Mouse (Mus musculus) midbrain, embryonic 12.5 days (tissue): ENCODE data around the gene Prkacb. TPM values are rescaled to one million over a fixed set of nuclear protein-coding genes. Genes with fewer than 3 reads are reported as not detected.

Experiments
- ATAC-seq: fragments of 200-750 bp; cut with Nextera tagmentation; 2 replicates; pipeline ENCODE4 v1.8.0; 2017; ENCODE audit warnings: low read depth, moderate TSS enrichment, moderate library complexity; ENCODE audit not compliant: low FRiP score
- H3K27ac ChIP-seq: fragments of 300-500 bp; sonication (generic); replicated peaks from 2 replicates; pipeline ENCODE4 v1.5.1; 2016; ENCODE audit warnings: mild to moderate bottlenecking
- H3K27me3 ChIP-seq: fragments of 300-500 bp; sonication (generic); 2 replicates; pipeline ENCODE4 v1.6.1; 2016; ENCODE audit warnings: mild to moderate bottlenecking
- H3K36me3 ChIP-seq: fragments of 300-500 bp; sonication (generic); 2 replicates; pipeline ENCODE4 v1.6.1; 2016
- H3K4me1 ChIP-seq: fragments of 300-500 bp; sonication (generic); 2 replicates; pipeline ENCODE4 v1.6.1; 2016
- H3K4me2 ChIP-seq: fragments of 300-500 bp; sonication (generic); replicated peaks from 2 replicates; pipeline ENCODE4 v1.6.1; 2016; ENCODE audit warnings: mild to moderate bottlenecking, moderate library complexity
- H3K4me3 ChIP-seq: fragments of 300-500 bp; sonication (generic); 2 replicates; pipeline ENCODE4 v1.5.1; 2016; ENCODE audit warnings: mild to moderate bottlenecking
- H3K9ac ChIP-seq: fragments of 300-500 bp; sonication (generic); replicated peaks from 2 replicates; pipeline ENCODE4 v1.6.1; 2016; ENCODE audit warnings: mild to moderate bottlenecking, moderate library complexity
- H3K9me3 ChIP-seq: fragments of 300-500 bp; sonication (generic); 2 replicates; pipeline ENCODE4 v1.6.1; 2016; ENCODE audit warnings: mild to moderate bottlenecking
- WGBS: fragments of 180-500 bp; shearing (Covaris S2); methylation state at CpG from one replicate; pipeline ENCODE4 v1.1.7; 2016; 5-methylcytosine and 5-hydroxymethylcytosine counted together
- polyA plus RNA-seq: library from polyadenylated mRNA; unstranded; fragments of >200 nt; fragmentation: Nextera tagmentation; extraction: Ambion mirVana; gene quantifications from 2 replicates; pipeline ENCODE4 v1.2.1, GENCODE M21; 2016

Gene Prkacb
- polyA plus RNA-seq, 1 experiment from 2014 or later, result 100 TPM

GRCm38 (mm10) chr3:146711084-146711483 is 101.7 kb downstream of the Prkacb start:
- 83% methylated on average over 7 of the region's 7 CpGs for WGBS

GRCm38 (mm10) chr3:146709086-146709485 is 103.7 kb downstream of the Prkacb start:
- H3K27me3 ChIP-seq, result no peaks in the 10 kb centered on the region
- no peak overlapping the region for H3K4me3 ChIP-seq
- H3K27ac ChIP-seq, result no peak overlapping the region
- H3K9ac ChIP-seq, result no peak overlapping the region
- H3K36me3 ChIP-seq, result no peaks in the 10 kb centered on the region
- no peaks in the 10 kb centered on the region for H3K4me1 ChIP-seq
- no peak for ATAC-seq
- WGBS, result 63% methylated on average over 1 of the region's 1 CpGs
- H3K4me2 ChIP-seq, result no peak overlapping the region
- no peaks in the 10 kb centered on the region for H3K9me3 ChIP-seq

More at GRCm38 (mm10) chr3:146711084-146711483, 101.7 kb downstream of the Prkacb start:
- Histone ChIP-seq H3K36me3 (no peaks in the 10 kb centered on the region), H3K4me1 (no peaks in the 10 kb centered on the region), H3K27me3 (no peaks in the 10 kb centered on the region), H3K4me3 (no peak overlapping the region), H3K27ac (no peak overlapping the region), H3K9ac (no peak overlapping the region), H3K9me3 (no peaks in the 10 kb centered on the region), H3K4me2 (no peak overlapping the region)
- ATAC-seq, result no peak

GRCm38 (mm10) chr3:146708381-146708780 is 104.4 kb downstream of the Prkacb start:
- ATAC-seq, result no peak
- Histone ChIP-seq H3K4me3 (no peak overlapping the region), H3K9ac (no peak overlapping the region), H3K4me1 (no peaks in the 10 kb centered on the region), H3K36me3 (no peaks in the 10 kb centered on the region), H3K27ac (no peak overlapping the region), H3K4me2 (no peak overlapping the region), H3K9me3 (no peaks in the 10 kb centered on the region), H3K27me3 (no peaks in the 10 kb centered on the region)
- WGBS, result 85% methylated on average over 3 of the region's 3 CpGs

- H3K36me3 ChIP-seq, result no peaks in the 10 kb centered on the region
- WGBS, result 90% methylated on average over 4 of the region's 4 CpGs
- no peaks in the 10 kb centered on the region for H3K4me1 ChIP-seq
Observed at GRCm38 (mm10) chr3:146704099-146704498, 108.7 kb downstream of the Prkacb start.

GRCm38 (mm10) chr3:146700051-146700450 is 112.7 kb downstream of the Prkacb start:
- Histone ChIP-seq H3K27ac (no peak overlapping the region), H3K27me3 (no peaks in the 10 kb centered on the region), H3K4me3 (no peak overlapping the region), H3K9me3 (no peaks in the 10 kb centered on the region), H3K36me3 (no peaks in the 10 kb centered on the region), H3K4me2 (no peak overlapping the region), H3K4me1 (no peaks in the 10 kb centered on the region), H3K9ac (no peak overlapping the region)
- 90% methylated on average over 11 of the region's 11 CpGs for WGBS
- ATAC-seq, result no peak

More at GRCm38 (mm10) chr3:146704099-146704498, 108.7 kb downstream of the Prkacb start:
- ATAC-seq, result no peak
- no peaks in the 10 kb centered on the region for H3K9me3 ChIP-seq
- H3K4me3 ChIP-seq, result no peak overlapping the region
- H3K4me2 ChIP-seq, result no peak overlapping the region
- no peak overlapping the region for H3K9ac ChIP-seq
- no peak overlapping the region for H3K27ac ChIP-seq
- H3K27me3 ChIP-seq, result no peaks in the 10 kb centered on the region

- Histone ChIP-seq H3K9ac (no peak overlapping the region), H3K4me2 (no peak overlapping the region), H3K4me1 (no peaks in the 10 kb centered on the region), H3K27ac (no peak overlapping the region), H3K4me3 (no peak overlapping the region), H3K27me3 (no peaks in the 10 kb centered on the region), H3K36me3 (no peaks in the 10 kb centered on the region), H3K9me3 (no peaks in the 10 kb centered on the region)
- ATAC-seq, result no peak
- 67% methylated on average over 11 of the region's 11 CpGs for WGBS
Observed at GRCm38 (mm10) chr3:146698982-146699381, 113.8 kb downstream of the Prkacb start.

- 83% methylated on average over 5 of the region's 5 CpGs for WGBS
Observed at GRCm38 (mm10) chr3:146692547-146692946, 120.2 kb downstream of the Prkacb start.

GRCm38 (mm10) chr3:146687121-146687725 is 125.6 kb downstream of the Prkacb start:
- H3K9ac ChIP-seq, result no peak overlapping the region
- H3K27ac ChIP-seq, result no peak overlapping the region
- H3K27me3 ChIP-seq, result peaks cover 24% of the 10 kb centered on the region
- no peak overlapping the region for H3K4me2 ChIP-seq
- no peaks in the 10 kb centered on the region for H3K9me3 ChIP-seq
- WGBS, result 80% methylated on average over 4 of the region's 4 CpGs
- no peak for ATAC-seq
- no peaks in the 10 kb centered on the region for H3K36me3 ChIP-seq
- H3K4me1 ChIP-seq, result peaks cover 5% of the 10 kb centered on the region; the same call in 1 of the 2 replicates
- H3K4me3 ChIP-seq, result no peak overlapping the region

More at GRCm38 (mm10) chr3:146692547-146692946, 120.2 kb downstream of the Prkacb start:
- Histone ChIP-seq H3K9ac (no peak overlapping the region), H3K27me3 (no peaks in the 10 kb centered on the region), H3K4me1 (no peaks in the 10 kb centered on the region), H3K9me3 (no peaks in the 10 kb centered on the region), H3K36me3 (no peaks in the 10 kb centered on the region), H3K4me3 (no peak overlapping the region), H3K27ac (no peak overlapping the region), H3K4me2 (no peak overlapping the region)
- ATAC-seq, result no peak

- H3K4me3 ChIP-seq, result no peak overlapping the region
- H3K36me3 ChIP-seq, result no peaks in the 10 kb centered on the region
- H3K9ac ChIP-seq, result no peak overlapping the region
- ATAC-seq, result no peak
- H3K27ac ChIP-seq, result no peak overlapping the region
- H3K9me3 ChIP-seq, result no peaks in the 10 kb centered on the region
- peaks cover 10% of the 10 kb centered on the region; the same call in 1 of the 2 replicates for H3K4me1 ChIP-seq
- H3K27me3 ChIP-seq, result peaks cover 24% of the 10 kb centered on the region
- H3K4me2 ChIP-seq, result no peak overlapping the region
- 88% methylated on average over 8 of the region's 8 CpGs for WGBS
Observed at GRCm38 (mm10) chr3:146686428-146686827, 126.4 kb downstream of the Prkacb start.

- Histone ChIP-seq H3K4me3 (peak within 1 kb of the TSS; percentile 57), H3K36me3 (no peaks in the 10 kb centered on the region), H3K4me2 (peak within 1 kb of the TSS; percentile 79), H3K9me3 (no peaks in the 10 kb centered on the region), H3K4me1 (peaks cover 12% of the 10 kb centered on the region; the same call in 1 of the 2 replicates), H3K27ac (no peak within 1 kb of the TSS), H3K9ac (peak within 1 kb of the TSS; percentile 49), H3K27me3 (peaks cover 24% of the 10 kb centered on the region)
- 3% methylated on average over 50 of the region's 50 CpGs for WGBS
- peak; percentile 93 for ATAC-seq
Observed at GRCm38 (mm10) chr3:146684811-146685675, 127.7 kb downstream of the Prkacb start, which contains the start of gene Samd13. Gene Samd13, minus strand, starts transcription at chr3:146685592.

GRCm38 (mm10) chr3:146683095-146683494 is 129.7 kb downstream of the Prkacb start:
- 84% methylated on average over 2 of the region's 2 CpGs for WGBS
- no peak overlapping the region for H3K27ac ChIP-seq
- H3K4me2 ChIP-seq, result no peak overlapping the region
- ATAC-seq, result no peak
- peaks cover 24% of the 10 kb centered on the region for H3K27me3 ChIP-seq
- no peak overlapping the region for H3K9ac ChIP-seq
- no peaks in the 10 kb centered on the region for H3K9me3 ChIP-seq
- peaks cover 12% of the 10 kb centered on the region; the same call in 1 of the 2 replicates for H3K4me1 ChIP-seq
- no peak overlapping the region for H3K4me3 ChIP-seq
- H3K36me3 ChIP-seq, result no peaks in the 10 kb centered on the region

GRCm38 (mm10) chr3:146682140-146682651 is 130.6 kb downstream of the Prkacb start:
- Histone ChIP-seq H3K4me1 (peaks cover 12% of the 10 kb centered on the region; the same call in 1 of the 2 replicates), H3K36me3 (no peaks in the 10 kb centered on the region), H3K27ac (0 out of 2 replicates have a peak overlapping the region, but pooled peaks have one; percentile 8), H3K4me3 (no peak overlapping the region), H3K27me3 (peaks cover 24% of the 10 kb centered on the region), H3K4me2 (peak overlapping the region; percentile 28), H3K9me3 (no peaks in the 10 kb centered on the region), H3K9ac (no peak overlapping the region)
- ATAC-seq, result no peak
- 58% methylated on average over 13 of the region's 13 CpGs for WGBS
